Mouse (Mus musculus) midbrain, embryonic 16.5 days (tissue): ENCODE data around the gene Lpin1. TPM values are rescaled to one million over a fixed set of nuclear protein-coding genes. Genes with fewer than 3 reads are reported as not detected.
A peak's percentile ranks its signal among the peaks of the same experiment; 100 is the strongest.

Source experiments
- ATAC-seq: fragments of 200-750 bp; cut with Nextera tagmentation; 2 replicates; pipeline ENCODE4 v1.8.0; 2017; ENCODE audit warnings: moderate TSS enrichment
- H3K27ac ChIP-seq: fragments of 300-500 bp; sonication (generic); 2 replicates; pipeline ENCODE4 v1.5.1; 2014; ENCODE audit warnings: mild to moderate bottlenecking, low read length, mixed read lengths
- H3K27me3 ChIP-seq: fragments of 300-500 bp; sonication (generic); 2 replicates; pipeline ENCODE4 v1.6.1; 2014; ENCODE audit warnings: low read depth, low read length, mixed read lengths; ENCODE audit not compliant: control insufficient read depth, insufficient read depth
- H3K36me3 ChIP-seq: fragments of 300-500 bp; sonication (generic); 2 replicates; pipeline ENCODE4 v1.6.1; 2014; ENCODE audit warnings: mild to moderate bottlenecking, low read length, moderate library complexity, mixed read lengths; ENCODE audit not compliant: control insufficient read depth, insufficient read depth
- H3K4me1 ChIP-seq: fragments of 300-500 bp; sonication (generic); 2 replicates; pipeline ENCODE4 v1.6.1; 2014; ENCODE audit warnings: mild to moderate bottlenecking, low read length, mixed read lengths; ENCODE audit not compliant: control insufficient read depth, insufficient read depth
- H3K4me2 ChIP-seq: fragments of 300-500 bp; sonication (generic); 2 replicates; pipeline ENCODE4 v1.6.1; 2014; ENCODE audit warnings: mild to moderate bottlenecking, low read length, mixed read lengths
- H3K4me3 ChIP-seq: fragments of 300-500 bp; sonication (generic); 2 replicates; pipeline ENCODE4 v1.5.1; 2014; ENCODE audit warnings: low read depth, mild to moderate bottlenecking, low read length, moderate library complexity, mixed read lengths
- H3K9ac ChIP-seq: fragments of 300-500 bp; sonication (generic); 2 replicates; pipeline ENCODE4 v1.6.1; 2014; ENCODE audit warnings: low read depth, low read length, mixed read lengths
- H3K9me3 ChIP-seq: fragments of 300-500 bp; sonication (generic); replicated peaks from 2 replicates; pipeline ENCODE4 v1.6.1; 2014; ENCODE audit warnings: mild to moderate bottlenecking, low read length, mixed read lengths; ENCODE audit not compliant: control insufficient read depth, poor library complexity, severe bottlenecking
- WGBS: fragments of 180-500 bp; shearing (Covaris S2); extraction: QIAGEN DNeasy Blood & Tissue Kit; methylation state at CpG from one replicate; pipeline ENCODE4 v1.1.7; 2014; 5-methylcytosine and 5-hydroxymethylcytosine counted together
- polyA plus RNA-seq: library from polyadenylated mRNA; unstranded; fragments of >200 nt; fragmentation: Nextera tagmentation; extraction: Ambion mirVana; gene quantifications from 2 replicates; pipeline ENCODE4 v1.2.1, GENCODE M21; 2015

Gene Lpin1
- polyA plus RNA-seq, 1 experiment from 2014 or later, result 21.7 TPM

DNA sequence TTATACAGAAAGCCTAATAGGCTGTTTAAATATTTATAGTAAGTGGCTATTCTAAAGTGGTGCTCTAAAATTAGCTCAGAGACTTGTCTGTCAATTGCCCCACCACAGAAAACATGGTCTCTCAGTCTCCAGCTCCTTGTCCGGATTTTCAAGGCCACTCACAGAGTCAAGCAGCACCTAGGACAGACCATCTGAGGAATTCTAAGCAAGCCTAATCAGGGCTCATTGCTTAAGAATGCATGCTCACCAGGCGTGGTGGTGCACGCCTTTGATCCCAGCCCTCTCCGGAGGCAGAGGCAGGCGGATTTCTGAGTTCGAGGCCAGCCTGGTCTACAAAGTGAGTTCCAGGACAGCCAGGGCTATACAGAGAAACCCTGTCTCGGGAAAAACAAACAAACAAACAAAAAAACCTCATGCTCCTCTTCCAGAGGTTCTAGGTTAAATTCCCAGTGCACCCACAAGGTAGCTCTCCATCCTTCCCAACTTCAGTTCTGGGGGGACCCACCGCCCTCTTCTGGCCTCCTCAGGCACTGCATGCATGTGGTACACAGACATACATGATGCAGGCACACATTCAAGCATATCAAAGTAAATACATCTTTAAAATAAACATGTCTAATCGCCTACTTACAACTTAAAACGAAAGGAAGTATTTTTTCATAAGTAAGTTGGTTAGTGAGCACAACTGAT, 40.2 kb downstream of the Lpin1 start:
- no peaks in the 10 kb centered on the region for H3K27me3 ChIP-seq
- no peak overlapping the region for H3K9ac ChIP-seq
- 88% methylated on average over 10 of the region's 10 CpGs for WGBS
- no peak overlapping the region for H3K4me2 ChIP-seq
- no peak for ATAC-seq
- peaks cover 23% of the 10 kb centered on the region for H3K36me3 ChIP-seq
- no peaks in the 10 kb centered on the region for H3K9me3 ChIP-seq
- H3K4me3 ChIP-seq, result no peak overlapping the region
- H3K27ac ChIP-seq, result no peak overlapping the region
- no peaks in the 10 kb centered on the region for H3K4me1 ChIP-seq

- no peaks in the 10 kb centered on the region for H3K9me3 ChIP-seq
- H3K4me3 ChIP-seq, result no peak overlapping the region
- H3K9ac ChIP-seq, result no peak overlapping the region
- H3K36me3 ChIP-seq, result peaks cover 20% of the 10 kb centered on the region
- no peaks in the 10 kb centered on the region for H3K4me1 ChIP-seq
- no peak overlapping the region for H3K27ac ChIP-seq
- H3K27me3 ChIP-seq, result no peaks in the 10 kb centered on the region
- H3K4me2 ChIP-seq, result no peak overlapping the region
- WGBS, result 71% methylated on average over 11 of the region's 11 CpGs
- ATAC-seq, result peak; percentile 37; the same call in 1 of the 2 replicates
These were observed 41.7 kb downstream of the Lpin1 start for GRCm38 (mm10) chr12:16568936-16569650.

GRCm38 (mm10) chr12:16568496-16568895, 42.3 kb downstream of the Lpin1 start:
- Histone ChIP-seq H3K27ac (no peak overlapping the region), H3K4me3 (no peak overlapping the region), H3K27me3 (no peaks in the 10 kb centered on the region), H3K4me1 (no peaks in the 10 kb centered on the region), H3K4me2 (no peak overlapping the region), H3K36me3 (peaks cover 25% of the 10 kb centered on the region), H3K9me3 (no peaks in the 10 kb centered on the region), H3K9ac (no peak overlapping the region)
- WGBS, result 32% methylated on average over 4 of the region's 4 CpGs
- peak; percentile 73 for ATAC-seq

- WGBS, result 88% methylated on average over 6 of the region's 6 CpGs
- H3K27me3 ChIP-seq, result no peaks in the 10 kb centered on the region
- H3K9me3 ChIP-seq, result no peaks in the 10 kb centered on the region
- peaks cover 28% of the 10 kb centered on the region for H3K36me3 ChIP-seq
- no peak overlapping the region for H3K4me2 ChIP-seq
- no peak overlapping the region for H3K27ac ChIP-seq
- no peak overlapping the region for H3K9ac ChIP-seq
- H3K4me1 ChIP-seq, result no peaks in the 10 kb centered on the region
- ATAC-seq, result no peak
- H3K4me3 ChIP-seq, result no peak overlapping the region
These were observed 42.7 kb downstream of the Lpin1 start for GRCm38 (mm10) chr12:16568090-16568489.

DNA sequence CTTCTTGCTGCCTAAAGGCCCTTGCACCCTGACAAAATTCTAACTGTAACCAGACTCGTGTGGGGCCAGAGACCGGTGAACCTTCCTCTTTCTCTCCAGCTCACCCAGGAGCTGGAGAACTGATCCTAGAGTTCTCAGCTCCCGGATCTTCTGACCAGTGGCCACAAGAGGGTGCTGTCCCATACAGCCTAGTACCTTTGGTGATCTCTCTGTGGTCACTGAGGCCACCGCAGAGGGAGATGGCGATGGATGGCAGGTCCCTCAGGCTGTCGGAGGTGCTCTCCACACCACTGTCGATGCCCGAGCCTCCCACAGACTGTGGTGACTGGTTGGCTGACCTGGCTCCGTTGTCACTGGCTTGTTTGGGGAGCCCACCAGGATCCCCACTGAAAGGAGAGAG, 47.3 kb downstream of the Lpin1 start:
- H3K9ac ChIP-seq, result no peak overlapping the region
- ATAC-seq, result no peak
- no peak overlapping the region for H3K4me3 ChIP-seq
- H3K27me3 ChIP-seq, result no peaks in the 10 kb centered on the region
- H3K4me1 ChIP-seq, result no peaks in the 10 kb centered on the region
- H3K4me2 ChIP-seq, result no peak overlapping the region
- no peaks in the 10 kb centered on the region for H3K9me3 ChIP-seq
- 67% methylated on average over 9 of the region's 9 CpGs for WGBS
- H3K36me3 ChIP-seq, result peaks cover 29% of the 10 kb centered on the region
- no peak overlapping the region for H3K27ac ChIP-seq

GRCm38 (mm10) chr12:16562647-16563046, 48.1 kb downstream of the Lpin1 start:
- Histone ChIP-seq H3K9me3 (no peaks in the 10 kb centered on the region), H3K36me3 (peaks cover 27% of the 10 kb centered on the region), H3K4me2 (no peak overlapping the region), H3K27me3 (no peaks in the 10 kb centered on the region), H3K4me1 (no peaks in the 10 kb centered on the region), H3K27ac (no peak overlapping the region), H3K4me3 (no peak overlapping the region), H3K9ac (no peak overlapping the region)
- WGBS, result 92% methylated on average over 10 of the region's 10 CpGs
- ATAC-seq, result no peak

DNA sequence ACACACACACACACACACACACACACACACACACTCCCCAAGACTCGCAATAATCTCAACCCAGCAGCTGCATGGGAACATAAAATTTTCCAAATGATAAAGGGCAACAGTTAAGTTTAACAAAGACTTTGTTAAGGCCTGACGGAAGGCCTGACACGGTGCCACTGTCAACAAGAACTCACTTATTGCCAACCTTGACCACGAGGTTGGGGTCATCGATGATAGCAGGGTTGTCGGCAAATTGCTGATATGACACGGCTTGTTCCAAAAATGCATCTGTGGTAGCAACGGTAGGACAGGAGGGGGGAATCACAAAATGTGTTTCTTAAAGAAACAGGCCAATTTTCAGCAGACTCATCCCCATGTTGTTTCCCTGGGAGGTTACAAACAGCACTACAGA, 48.6 kb downstream of the Lpin1 start:
- 95% methylated on average over 8 of the region's 8 CpGs for WGBS
- H3K36me3 ChIP-seq, result peaks cover 29% of the 10 kb centered on the region

GRCm38 (mm10) chr12:16557271-16557670, 53.5 kb downstream of the Lpin1 start:
- H3K9ac ChIP-seq, result no peak overlapping the region
- 63% methylated on average over 4 of the region's 4 CpGs for WGBS
- H3K4me1 ChIP-seq, result no peaks in the 10 kb centered on the region
- no peaks in the 10 kb centered on the region for H3K9me3 ChIP-seq
- no peak for ATAC-seq
- H3K36me3 ChIP-seq, result peaks cover 23% of the 10 kb centered on the region
- H3K4me2 ChIP-seq, result no peak overlapping the region
- no peaks in the 10 kb centered on the region for H3K27me3 ChIP-seq
- H3K27ac ChIP-seq, result no peak overlapping the region
- H3K4me3 ChIP-seq, result no peak overlapping the region

More for the DNA sequence above, 48.6 kb downstream of the Lpin1 start:
- no peaks in the 10 kb centered on the region for H3K4me1 ChIP-seq
- H3K9me3 ChIP-seq, result no peaks in the 10 kb centered on the region
- H3K9ac ChIP-seq, result no peak overlapping the region
- no peak overlapping the region for H3K4me3 ChIP-seq
- no peak for ATAC-seq
- H3K27ac ChIP-seq, result no peak overlapping the region
- H3K27me3 ChIP-seq, result no peaks in the 10 kb centered on the region
- no peak overlapping the region for H3K4me2 ChIP-seq

GRCm38 (mm10) chr12:16554171-16554570, 56.6 kb downstream of the Lpin1 start:
- Histone ChIP-seq H3K9ac (no peak overlapping the region), H3K4me3 (no peak overlapping the region), H3K4me1 (no peaks in the 10 kb centered on the region), H3K4me2 (no peak overlapping the region), H3K27ac (no peak overlapping the region), H3K9me3 (no peaks in the 10 kb centered on the region), H3K27me3 (no peaks in the 10 kb centered on the region), H3K36me3 (peaks cover 12% of the 10 kb centered on the region)
- 80% methylated on average over 8 of the region's 8 CpGs for WGBS
- no peak for ATAC-seq
